Mouse (Mus musculus) neural tube, embryonic 14.5 days (tissue): ENCODE measurements around the gene Hnf4a. TPM values are rescaled to one million over a fixed set of nuclear protein-coding genes. Genes with fewer than 3 reads are reported as not detected.

Experiments used
- ATAC-seq: fragments of 200-750 bp; cut with Nextera tagmentation; 2 replicates; pipeline ENCODE4 v1.8.0; 2017; ENCODE audit warnings: low read depth, mild to moderate bottlenecking, moderate TSS enrichment, moderate library complexity
- H3K27ac ChIP-seq: fragments of 300-500 bp; sonication (generic); 2 replicates; pipeline ENCODE4 v1.5.1; 2014; ENCODE audit warnings: low read depth, mild to moderate bottlenecking, control low read depth, low read length, moderate library complexity, mixed read lengths
- H3K27me3 ChIP-seq: fragments of 300-500 bp; sonication (generic); 2 replicates; pipeline ENCODE4 v1.6.1; 2014; ENCODE audit warnings: low read length; ENCODE audit not compliant: control insufficient read depth, insufficient read depth
- H3K36me3 ChIP-seq: fragments of 300-500 bp; sonication (generic); 2 replicates; pipeline ENCODE4 v1.6.1; 2014; ENCODE audit warnings: low read length, mixed read lengths; ENCODE audit not compliant: control insufficient read depth, insufficient read depth
- H3K4me1 ChIP-seq: fragments of 300-500 bp; sonication (generic); 2 replicates; pipeline ENCODE4 v1.6.1; 2014; ENCODE audit warnings: low read length; ENCODE audit not compliant: control insufficient read depth, insufficient read depth
- H3K4me2 ChIP-seq: fragments of 300-500 bp; sonication (generic); 2 replicates; pipeline ENCODE4 v1.6.1; 2014; ENCODE audit warnings: mild to moderate bottlenecking, low read depth, low read length, control low read depth
- H3K4me3 ChIP-seq: fragments of 300-500 bp; sonication (generic); 2 replicates; pipeline ENCODE4 v1.5.1; 2014; ENCODE audit warnings: low read depth, low read length, control low read depth, mixed read lengths
- H3K9ac ChIP-seq: fragments of 300-500 bp; sonication (generic); replicated peaks from 2 replicates; pipeline ENCODE4 v1.6.1; 2014; ENCODE audit warnings: low read depth, mild to moderate bottlenecking, control low read depth, low read length, mixed read lengths
- H3K9me3 ChIP-seq: fragments of 300-500 bp; sonication (generic); 2 replicates; pipeline ENCODE4 v1.6.1; 2016; ENCODE audit warnings: low read length; ENCODE audit not compliant: control insufficient read depth
- WGBS: fragments of 180-500 bp; shearing (Covaris S2); extraction: QIAGEN DNeasy Blood & Tissue Kit; methylation state at CpG from one replicate; pipeline ENCODE4 v1.1.7; 2014; 5-methylcytosine and 5-hydroxymethylcytosine counted together
- polyA plus RNA-seq: library from polyadenylated mRNA; unstranded; fragments of >200 nt; fragmentation: Nextera tagmentation; extraction: Ambion mirVana; gene quantifications from 2 replicates; pipeline ENCODE4 v1.2.1, GENCODE M21; 2014

Gene Hnf4a
- polyA plus RNA-seq, 1 experiment from 2014 or later = not detected

- H3K4me1 ChIP-seq = no peaks in the 10 kb centered on the region
- no peaks in the 10 kb centered on the region for H3K27me3 ChIP-seq
- no peak overlapping the region for H3K27ac ChIP-seq
- H3K9ac ChIP-seq = no peak overlapping the region
- H3K36me3 ChIP-seq = no peaks in the 10 kb centered on the region
- no peak overlapping the region for H3K4me3 ChIP-seq
- WGBS = 58% methylated on average over 6 of the region's 6 CpGs
- no peak overlapping the region for H3K4me2 ChIP-seq
- H3K9me3 ChIP-seq = no peaks in the 10 kb centered on the region
- ATAC-seq = no peak
Observed at GRCm38 (mm10) chr2:163494456-163494855, 12.2 kb upstream of the Hnf4a start.

- H3K9ac ChIP-seq = no peak overlapping the region
- no peak for ATAC-seq
- H3K4me2 ChIP-seq = no peak overlapping the region
- H3K27me3 ChIP-seq = no peaks in the 10 kb centered on the region
- H3K9me3 ChIP-seq = no peaks in the 10 kb centered on the region
- H3K4me3 ChIP-seq = no peak overlapping the region
- H3K27ac ChIP-seq = no peak overlapping the region
- H3K36me3 ChIP-seq = no peaks in the 10 kb centered on the region
- no peaks in the 10 kb centered on the region for H3K4me1 ChIP-seq
- 65% methylated on average over 2 of the region's 2 CpGs for WGBS
Observed at GRCm38 (mm10) chr2:163502219-163502618, 4.4 kb upstream of the Hnf4a start.

GRCm38 (mm10) chr2:163503191-163503590 lies 3.4 kb upstream of the Hnf4a start:
- Histone ChIP-seq H3K4me3 (no peak overlapping the region), H3K4me2 (no peak overlapping the region), H3K27ac (no peak overlapping the region), H3K27me3 (no peaks in the 10 kb centered on the region), H3K9ac (no peak overlapping the region), H3K4me1 (no peaks in the 10 kb centered on the region), H3K36me3 (no peaks in the 10 kb centered on the region), H3K9me3 (no peaks in the 10 kb centered on the region)
- no peak for ATAC-seq
- WGBS = 65% methylated on average over 7 of the region's 7 CpGs

- Histone ChIP-seq H3K4me2 (no peak overlapping the region), H3K4me1 (no peaks in the 10 kb centered on the region), H3K4me3 (no peak overlapping the region), H3K9me3 (no peaks in the 10 kb centered on the region), H3K27me3 (no peaks in the 10 kb centered on the region), H3K36me3 (no peaks in the 10 kb centered on the region), H3K27ac (no peak overlapping the region), H3K9ac (no peak overlapping the region)
- 89% methylated on average over 7 of the region's 7 CpGs for WGBS
- no peak for ATAC-seq
Observed at GRCm38 (mm10) chr2:163525761-163526243, 19.2 kb downstream of the Hnf4a start.

- no peaks in the 10 kb centered on the region for H3K27me3 ChIP-seq
- no peak overlapping the region for H3K4me2 ChIP-seq
- no peak overlapping the region for H3K9ac ChIP-seq
- H3K4me3 ChIP-seq = no peak overlapping the region
- no peak overlapping the region for H3K27ac ChIP-seq
- H3K9me3 ChIP-seq = no peaks in the 10 kb centered on the region
- no peaks in the 10 kb centered on the region for H3K36me3 ChIP-seq
- WGBS = 88% methylated on average over 2 of the region's 2 CpGs
- no peak for ATAC-seq
- no peaks in the 10 kb centered on the region for H3K4me1 ChIP-seq
Observed at GRCm38 (mm10) chr2:163527497-163527896, 20.9 kb downstream of the Hnf4a start.

GRCm38 (mm10) chr2:163530418-163530817 lies 23.8 kb downstream of the Hnf4a start:
- Histone ChIP-seq H3K27ac (no peak overlapping the region), H3K4me1 (no peaks in the 10 kb centered on the region), H3K27me3 (no peaks in the 10 kb centered on the region), H3K4me2 (no peak overlapping the region), H3K4me3 (no peak overlapping the region), H3K9me3 (no peaks in the 10 kb centered on the region), H3K36me3 (no peaks in the 10 kb centered on the region), H3K9ac (no peak overlapping the region)
- 54% methylated on average over 8 of the region's 8 CpGs for WGBS
- no peak for ATAC-seq

- ATAC-seq = no peak
- no peak overlapping the region for H3K4me3 ChIP-seq
- H3K27ac ChIP-seq = no peak overlapping the region
- H3K4me1 ChIP-seq = no peaks in the 10 kb centered on the region
- no peaks in the 10 kb centered on the region for H3K9me3 ChIP-seq
- no peaks in the 10 kb centered on the region for H3K27me3 ChIP-seq
- H3K4me2 ChIP-seq = no peak overlapping the region
- no peaks in the 10 kb centered on the region for H3K36me3 ChIP-seq
- no peak overlapping the region for H3K9ac ChIP-seq
- WGBS = 12% methylated on average over 9 of the region's 9 CpGs
Observed at GRCm38 (mm10) chr2:163531917-163532316, 25.3 kb downstream of the Hnf4a start.

GRCm38 (mm10) chr2:163533226-163533625 lies 26.6 kb downstream of the Hnf4a start:
- H3K9ac ChIP-seq = no peak overlapping the region
- no peaks in the 10 kb centered on the region for H3K4me1 ChIP-seq
- no peaks in the 10 kb centered on the region for H3K9me3 ChIP-seq
- no peak overlapping the region for H3K4me3 ChIP-seq
- no peaks in the 10 kb centered on the region for H3K36me3 ChIP-seq
- H3K4me2 ChIP-seq = no peak overlapping the region
- H3K27ac ChIP-seq = no peak overlapping the region
- WGBS = 88% methylated on average over 9 of the region's 9 CpGs
- ATAC-seq = no peak
- no peaks in the 10 kb centered on the region for H3K27me3 ChIP-seq

- ATAC-seq = peak; percentile 81; the same call in 1 of the 2 replicates
- 13% methylated on average over 22 of the region's 22 CpGs for WGBS
- H3K36me3 ChIP-seq = no peaks in the 10 kb centered on the region
- no peaks in the 10 kb centered on the region for H3K27me3 ChIP-seq
- no peaks in the 10 kb centered on the region for H3K9me3 ChIP-seq
- H3K4me3 ChIP-seq = peak overlapping the region; percentile 13; the same call in 1 of the 2 replicates
- H3K9ac ChIP-seq = peak overlapping the region; percentile 57
- H3K4me1 ChIP-seq = no peaks in the 10 kb centered on the region
- H3K27ac ChIP-seq = no peak overlapping the region
- H3K4me2 ChIP-seq = peak overlapping the region; percentile 62
Observed at GRCm38 (mm10) chr2:163534958-163535524, 28.4 kb downstream of the Hnf4a start.
